20 mouse cellular contexts compared by ENCODE assay signal in the genomic region with DNA sequence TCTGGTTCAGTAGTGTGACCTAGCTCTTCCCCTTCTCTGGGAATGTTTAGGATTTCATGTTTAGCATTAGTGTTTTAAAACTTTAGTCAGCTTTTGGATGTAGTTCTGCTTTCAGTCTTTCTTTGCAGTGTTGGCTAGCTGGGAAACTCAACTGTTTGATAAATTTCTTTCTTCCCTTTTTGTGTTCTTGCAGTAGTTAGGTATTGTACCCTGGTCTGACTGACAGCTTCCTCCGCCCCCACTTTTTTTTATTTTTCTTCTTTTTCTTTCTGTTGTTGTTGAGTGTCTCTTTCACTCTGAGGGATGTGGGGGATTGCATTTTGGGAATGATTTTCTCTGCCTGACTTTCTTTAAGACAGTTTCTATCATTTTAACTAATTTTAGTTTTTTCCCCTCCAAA. TPM values are rescaled to one million over a fixed set of nuclear protein-coding genes. Genes with fewer than 3 reads are reported as not detected.
"Had no signal": no experiment of that assay in that cellular context is flagged by ENCODE, and none has a peak within 500 bp of the region (broad histone marks: within the 10 kb centered on the region; RNA-seq: fewer than 3 reads in every experiment).

No protein-coding gene starts in this region.

- H3K36me3 ChIP-seq: neural tube, embryonic 15.5 days had no signal

- H3K4me3 ChIP-seq: left cerebral cortex, adult 2 months; liver, embryonic 13.5 days; megakaryocyte, embryonic 14.5 days; midbrain, embryonic 10.5 days; neural tube, embryonic 12.5 days; neural tube, embryonic 15.5 days had no signal

- H3K9ac ChIP-seq: liver, embryonic 13.5 days; neural tube, embryonic 12.5 days; neural tube, embryonic 15.5 days had no signal

- H3K4me2 ChIP-seq: liver, embryonic 13.5 days; neural tube, embryonic 12.5 days; neural tube, embryonic 15.5 days had no signal

- H3K9me3 ChIP-seq: liver, embryonic 13.5 days; neural tube, embryonic 15.5 days had no signal

- H3K27ac ChIP-seq: left cerebral cortex, adult 2 months; liver, embryonic 13.5 days; midbrain, embryonic 10.5 days; neural tube, embryonic 12.5 days; neural tube, embryonic 15.5 days had no signal

- H3K27me3 ChIP-seq: liver, embryonic 13.5 days; megakaryocyte, embryonic 14.5 days; neural tube, embryonic 12.5 days; neural tube, embryonic 15.5 days had no signal

- ATAC-seq: intestine, embryonic 16.5 days had no signal

- H3K4me1 ChIP-seq: midbrain, embryonic 10.5 days; neural tube, embryonic 12.5 days; neural tube, embryonic 15.5 days had no signal

- DNase-seq: kidney, adult 18-20 months; kidney, adult 9 months; kidney, postnatal 14 days; kidney, postnatal 4 days; liver, embryonic 13.5 days; lung, adult 2 months; lung, postnatal 14 days; lung, postnatal 4 days; midbrain, embryonic 14.5 days; right cerebral cortex, postnatal 25 days; spleen, adult 18-20 months; thymus, adult 18-20 months; thymus, postnatal 36 days had no signal

RNA-seq across cellular contexts. Expression of a gene that starts 46.5 kb away (rescaled TPM):
- polyA plus RNA-seq: lung, embryonic 16.5 days had no signal
